Mouse (Mus musculus): Measurements from ENCODE around the gene Gm3488. TPM values are rescaled to one million over a fixed set of nuclear protein-coding genes. Genes with fewer than 3 reads are reported as not detected.
"Not testable (repeated sequence)": the region's sequence is repeated elsewhere in the genome, so short reads cannot be mapped to it uniquely, and the experiment has no call there.

The Gm3488 gene
- 15.3 and 21.8 TPM in 2 replicates for polyA plus RNA-seq (2014; fragmentation: Nextera tagmentation; extraction: Ambion mirVana)

GRCm38 (mm10) chr14:5501374-5501773 lies at the start of gene Gm3488:
Gene Gm3488 (plus strand): TSS chr14:5501674.
- not testable (repeated sequence) for H3K27me3 ChIP-seq (ENCODE audit: control insufficient read depth, insufficient read depth, low read length); H3K9me3 ChIP-seq (ENCODE audit: control insufficient read depth, low read length); H3K4me2 ChIP-seq (ENCODE audit: low read length); H3K27ac ChIP-seq (replicated peaks; ENCODE audit: low read depth, low read length); DNase-seq; H3K9ac ChIP-seq (replicated peaks; ENCODE audit: low read length); H3K36me3 ChIP-seq (ENCODE audit: control insufficient read depth, insufficient read depth, low read length); ATAC-seq (ENCODE audit: low FRiP score, low TSS enrichment); H3K4me1 ChIP-seq (ENCODE audit: control insufficient read depth, insufficient read depth, low read length); H3K4me3 ChIP-seq (replicated peaks; ENCODE audit: low read depth, low read length)
- WGBS, result no CpG with 5 or more reads among the region's 35 CpGs

- not testable (repeated sequence) for H3K9ac ChIP-seq (replicated peaks; ENCODE audit: low read length); H3K9me3 ChIP-seq (ENCODE audit: control insufficient read depth, low read length); H3K27me3 ChIP-seq (ENCODE audit: control insufficient read depth, insufficient read depth, low read length); H3K4me3 ChIP-seq (replicated peaks; ENCODE audit: low read depth, low read length); H3K4me2 ChIP-seq (ENCODE audit: low read length); ATAC-seq (ENCODE audit: low FRiP score, low TSS enrichment); DNase-seq; H3K4me1 ChIP-seq (ENCODE audit: control insufficient read depth, insufficient read depth, low read length); H3K27ac ChIP-seq (replicated peaks; ENCODE audit: low read depth, low read length); H3K36me3 ChIP-seq (ENCODE audit: control insufficient read depth, insufficient read depth, low read length)
- WGBS, result no CpG with 5 or more reads among the region's 3 CpGs
These were observed 46.1 kb upstream of the Gm3488 start, which contains the start of gene Gm3194 for GRCm38 (mm10) chr14:5455367-5455766. Gene Gm3194 (minus strand): TSS chr14:5455467.

- H3K4me3 ChIP-seq (replicated peaks; ENCODE audit: low read depth, low read length); ATAC-seq (ENCODE audit: low FRiP score, low TSS enrichment): not testable (repeated sequence)
- no CpG with 5 or more reads among the region's 19 CpGs for whole genome bisulfite sequencing
These were observed 41.0 kb upstream of the Gm3488 start for GRCm38 (mm10) chr14:5460469-5460868.

GRCm38 (mm10) chr14:5477730-5478129 lies 23.7 kb upstream of the Gm3488 start, which contains the start of gene Gm8246:
Gene Gm8246 (minus strand): TSS chr14:5477830.
- not testable (repeated sequence) for H3K4me1 ChIP-seq (ENCODE audit: control insufficient read depth, insufficient read depth, low read length); H3K9me3 ChIP-seq (ENCODE audit: control insufficient read depth, low read length); H3K36me3 ChIP-seq (ENCODE audit: control insufficient read depth, insufficient read depth, low read length); ATAC-seq (ENCODE audit: low FRiP score, low TSS enrichment); H3K27me3 ChIP-seq (ENCODE audit: control insufficient read depth, insufficient read depth, low read length); H3K9ac ChIP-seq (replicated peaks; ENCODE audit: low read length); H3K27ac ChIP-seq (replicated peaks; ENCODE audit: low read depth, low read length); H3K4me2 ChIP-seq (ENCODE audit: low read length); H3K4me3 ChIP-seq (replicated peaks; ENCODE audit: low read depth, low read length); DNase-seq
- WGBS, result no CpG with 5 or more reads among the region's 3 CpGs

More at GRCm38 (mm10) chr14:5460469-5460868, 41.0 kb upstream of the Gm3488 start:
- H3K4me1 ChIP-seq (ENCODE audit: control insufficient read depth, insufficient read depth, low read length); H3K9me3 ChIP-seq (ENCODE audit: control insufficient read depth, low read length); DNase-seq; H3K9ac ChIP-seq (replicated peaks; ENCODE audit: low read length); H3K36me3 ChIP-seq (ENCODE audit: control insufficient read depth, insufficient read depth, low read length); H3K27ac ChIP-seq (replicated peaks; ENCODE audit: low read depth, low read length); H3K27me3 ChIP-seq (ENCODE audit: control insufficient read depth, insufficient read depth, low read length); H3K4me2 ChIP-seq (ENCODE audit: low read length): not testable (repeated sequence)

- H3K27ac ChIP-seq (replicated peaks; ENCODE audit: low read depth, low read length); H3K9me3 ChIP-seq (ENCODE audit: control insufficient read depth, low read length); ATAC-seq (ENCODE audit: low FRiP score, low TSS enrichment); H3K9ac ChIP-seq (replicated peaks; ENCODE audit: low read length); H3K4me1 ChIP-seq (ENCODE audit: control insufficient read depth, insufficient read depth, low read length); H3K4me2 ChIP-seq (ENCODE audit: low read length); H3K4me3 ChIP-seq (replicated peaks; ENCODE audit: low read depth, low read length); H3K27me3 ChIP-seq (ENCODE audit: control insufficient read depth, insufficient read depth, low read length); DNase-seq; H3K36me3 ChIP-seq (ENCODE audit: control insufficient read depth, insufficient read depth, low read length): not testable (repeated sequence)
- 92% methylated on average over 4 of the region's 5 CpGs for WGBS
These were observed 17.6 kb upstream of the Gm3488 start, which contains the start of gene Gm3187 for GRCm38 (mm10) chr14:5483907-5484306. Gene Gm3187 (plus strand): TSS chr14:5484207.

- H3K36me3 ChIP-seq (ENCODE audit: control insufficient read depth, insufficient read depth, low read length); DNase-seq; H3K4me3 ChIP-seq (replicated peaks; ENCODE audit: low read depth, low read length); H3K9ac ChIP-seq (replicated peaks; ENCODE audit: low read length); H3K27me3 ChIP-seq (ENCODE audit: control insufficient read depth, insufficient read depth, low read length); H3K4me2 ChIP-seq (ENCODE audit: low read length); H3K9me3 ChIP-seq (ENCODE audit: control insufficient read depth, low read length); H3K4me1 ChIP-seq (ENCODE audit: control insufficient read depth, insufficient read depth, low read length); H3K27ac ChIP-seq (replicated peaks; ENCODE audit: low read depth, low read length); ATAC-seq (ENCODE audit: low FRiP score, low TSS enrichment): not testable (repeated sequence)
- WGBS, result no CpG with 5 or more reads among the region's 2 CpGs
These were observed 36.7 kb downstream of the Gm3488 start, which contains the start of gene Gm3532 for GRCm38 (mm10) chr14:5538196-5538595. Gene Gm3532 (plus strand): TSS chr14:5538496.

Other genes with a start within 250 kb of the Gm3488 start
- 0.26 TPM in 1 of 2 replicates, not detected in the other for gene Gm3526, start 241.1 kb upstream of the Gm3488 start, polyA plus RNA-seq (2014; fragmentation: Nextera tagmentation; extraction: Ambion mirVana)
- gene Gm3542, start 166.7 kb upstream of the Gm3488 start, polyA plus RNA-seq (2014; fragmentation: Nextera tagmentation; extraction: Ambion mirVana), result not detected in 2 replicates
- gene Gm3500, start 112.6 kb upstream of the Gm3488 start, polyA plus RNA-seq (2014; fragmentation: Nextera tagmentation; extraction: Ambion mirVana), result 0.70 and 2.9 TPM in 2 replicates
- gene Gm3194, start 46.2 kb upstream of the Gm3488 start, polyA plus RNA-seq (2014; fragmentation: Nextera tagmentation; extraction: Ambion mirVana), result 1.2 and 3.7 TPM in 2 replicates
- gene Gm8246, start 23.8 kb upstream of the Gm3488 start, polyA plus RNA-seq (2014; fragmentation: Nextera tagmentation; extraction: Ambion mirVana), result not detected in 2 replicates
- not detected in 2 replicates for gene Gm3187, start 17.5 kb upstream of the Gm3488 start, polyA plus RNA-seq (2014; fragmentation: Nextera tagmentation; extraction: Ambion mirVana)
- not detected in 2 replicates for gene Gm3532, start 36.8 kb downstream of the Gm3488 start, polyA plus RNA-seq (2014; fragmentation: Nextera tagmentation; extraction: Ambion mirVana)
- gene Gm8265, start 131.4 kb downstream of the Gm3488 start, polyA plus RNA-seq (2014; fragmentation: Nextera tagmentation; extraction: Ambion mirVana), result not detected in 2 replicates
- not detected in 2 replicates for gene Gm9603, start 185.8 kb downstream of the Gm3488 start, polyA plus RNA-seq (2014; fragmentation: Nextera tagmentation; extraction: Ambion mirVana)
- gene Gm3373, start 239.9 kb downstream of the Gm3488 start, polyA plus RNA-seq (2014; fragmentation: Nextera tagmentation; extraction: Ambion mirVana), result 0.32 and 0.74 TPM in 2 replicates